Mouse (Mus musculus) CH12F3 (cell line): ENCODE results near the gene Serpinb6a.

Experiments used
- in situ Hi-C: fragments of 300-500 bp; cut with MboI; formaldehyde crosslinking; loops from 2 replicates; pipeline ENCODE4 v1.14.3; 2020; ENCODE audit warnings: low sequenced_read_pairs

The Serpinb6a gene

DNA sequence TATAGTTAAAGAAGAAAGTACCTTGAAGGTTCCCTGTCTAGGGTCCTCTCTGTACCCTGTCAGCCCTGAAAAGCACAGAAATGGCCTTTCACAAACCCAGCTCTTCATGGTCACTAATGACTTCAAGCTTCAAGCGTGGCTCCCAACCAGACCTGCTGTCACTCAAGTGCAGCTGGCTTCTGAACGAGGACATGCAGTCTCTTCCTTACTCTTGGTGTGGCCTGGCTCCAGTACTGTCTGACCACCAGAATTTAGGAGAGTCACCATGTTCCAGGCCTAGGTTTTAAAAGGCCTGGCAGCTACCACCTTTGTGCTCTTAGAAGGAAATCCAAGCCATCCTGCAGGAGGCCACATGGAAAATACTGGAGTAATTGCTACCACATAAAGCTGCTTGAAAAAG is 72.3 kb downstream of the Serpinb6a start:
- in situ Hi-C loops: no loop called here

DNA sequence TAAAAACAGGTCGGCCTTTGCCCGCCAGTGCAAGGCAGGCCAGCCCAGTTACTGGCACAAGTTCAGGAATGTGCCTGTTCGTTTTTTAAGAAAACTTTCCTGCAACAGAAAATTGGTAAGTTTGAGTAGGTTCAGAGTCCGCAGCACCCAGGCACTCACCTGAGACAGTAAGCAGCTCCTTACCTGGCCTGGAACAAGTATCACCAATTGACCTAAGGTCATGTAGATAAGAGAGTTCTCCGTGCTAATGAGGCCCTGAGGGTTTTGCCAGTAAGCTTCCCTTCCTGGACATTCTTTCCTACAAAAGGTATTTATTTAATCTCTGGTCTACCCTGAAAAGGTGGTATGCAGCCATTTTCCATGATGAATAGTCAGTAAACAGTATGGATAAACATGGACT is 80.9 kb downstream of the Serpinb6a start:
- in situ Hi-C loops: no loop called here

DNA sequence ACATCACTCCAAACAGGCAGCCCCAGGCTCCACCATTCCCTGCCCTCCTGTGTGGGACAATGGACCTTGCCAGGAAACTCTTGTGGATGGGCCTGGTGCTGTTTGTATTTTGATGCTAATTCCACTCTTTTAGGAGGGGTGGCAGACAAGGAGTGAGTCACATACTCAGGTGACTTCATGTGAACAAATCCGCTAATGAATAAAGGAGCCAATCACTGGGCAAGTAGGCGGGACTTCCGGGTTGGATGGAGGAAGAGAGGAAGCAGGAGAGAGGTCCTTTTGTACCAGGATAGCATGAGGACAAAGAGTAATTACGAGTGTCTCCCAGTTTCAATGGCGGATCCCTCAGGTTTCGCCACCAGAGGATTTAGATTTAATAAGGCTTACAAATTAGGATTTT is 81.6 kb downstream of the Serpinb6a start:
- in situ Hi-C loops: no loop called here

DNA sequence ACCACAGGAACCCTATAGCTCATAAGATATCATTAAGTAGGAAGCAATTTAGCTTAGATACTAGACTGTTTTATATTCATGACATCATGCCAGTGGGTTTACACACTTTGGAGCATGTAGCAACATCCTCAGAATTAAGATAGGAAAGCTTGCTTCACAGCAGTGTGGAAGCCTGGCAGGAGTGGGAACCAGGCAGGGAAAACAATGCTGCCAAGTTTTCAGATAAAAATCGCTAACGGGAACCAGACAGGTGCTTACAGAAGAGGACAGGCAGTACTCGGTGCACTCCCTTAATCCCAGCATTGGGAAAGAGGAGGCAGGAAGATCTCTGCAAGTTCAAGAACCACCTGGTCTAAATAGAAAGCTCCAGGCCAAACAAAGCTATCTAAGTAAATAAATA is 95.8 kb downstream of the Serpinb6a start:
- in situ Hi-C loops: no loop called here

DNA sequence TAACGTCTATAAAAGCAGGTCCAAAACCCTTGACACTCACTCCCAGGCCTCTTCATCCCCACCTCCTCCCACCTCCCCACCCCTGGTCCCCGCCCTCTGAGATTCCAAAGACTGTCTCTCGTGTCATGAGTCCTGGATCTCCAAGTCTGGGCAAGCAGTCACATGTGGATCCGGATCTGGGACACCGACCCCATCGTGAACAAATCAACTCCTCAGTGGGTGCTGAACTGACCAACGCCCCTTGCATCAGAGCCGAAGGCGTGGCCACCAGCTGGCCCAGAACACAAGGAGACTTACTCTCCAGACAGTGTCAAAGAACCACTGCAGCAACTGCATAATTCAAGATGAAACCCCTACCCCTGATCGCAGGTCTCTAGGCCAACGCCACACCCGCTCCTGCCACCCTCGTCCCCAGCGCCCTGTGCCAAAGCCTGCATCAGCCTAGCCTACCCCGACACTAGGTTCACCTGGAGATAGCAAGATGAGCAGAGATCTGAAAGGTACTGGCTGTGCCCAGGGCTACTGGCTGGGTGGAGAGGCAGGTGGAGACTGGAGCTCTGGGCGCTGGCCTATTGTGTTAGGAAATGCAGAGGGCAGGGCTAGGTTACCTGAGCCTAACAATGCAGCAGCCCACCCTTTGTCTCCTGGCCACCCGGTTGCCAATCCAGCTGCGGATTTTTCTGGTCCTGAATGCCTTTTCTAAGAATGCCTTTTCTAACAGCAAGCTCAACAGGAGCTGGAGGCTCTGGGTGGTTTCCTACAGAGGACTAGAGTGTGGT is 97.2 kb downstream of the Serpinb6a start, which contains the start of gene Serpinb6c:
Serpinb6c (minus strand) TSS at position 533 of the 779 bp plus-strand sequence.
- in situ Hi-C loops: no loop called here

DNA sequence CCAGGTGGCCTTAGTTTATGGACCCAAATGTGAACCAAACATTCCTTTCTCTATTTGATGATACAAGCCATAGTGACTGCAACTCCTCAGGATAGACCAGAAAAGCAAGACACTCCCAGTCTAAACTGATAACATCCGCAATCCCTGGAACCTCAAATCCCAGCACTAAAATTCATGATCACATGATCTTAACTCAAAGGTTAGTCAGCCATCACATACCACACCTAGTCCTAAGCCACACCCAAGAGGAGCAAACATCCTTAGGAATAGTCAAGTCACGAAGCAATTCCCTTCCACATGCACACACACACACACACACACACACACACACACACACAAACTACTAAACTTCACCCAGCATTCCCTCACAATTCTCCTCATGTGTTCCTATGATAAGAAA is 99.3 kb downstream of the Serpinb6a start:
- in situ Hi-C loops: no loop called here

DNA sequence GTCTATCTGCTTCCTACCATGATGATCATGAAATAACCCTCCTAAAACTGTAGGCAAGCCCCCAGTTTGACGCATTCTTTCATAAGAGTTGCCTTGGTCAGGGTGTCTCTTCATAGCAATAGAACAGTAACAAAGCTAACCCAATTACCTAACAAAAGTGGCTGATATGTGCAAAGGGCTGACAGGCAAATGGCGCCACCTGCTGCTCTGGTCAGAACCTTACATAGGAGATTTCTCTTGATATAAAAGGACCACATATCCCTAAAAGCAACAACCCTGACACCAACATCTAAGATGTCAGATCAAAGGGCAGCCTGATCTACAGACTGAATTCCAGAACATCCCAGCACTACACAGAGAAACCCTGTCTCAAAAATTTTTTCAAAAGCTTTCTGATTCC is 108.4 kb downstream of the Serpinb6a start:
- in situ Hi-C loops: loop anchor here (25.0 kb wide), 1 partner anchor 1032 kb away; the partner anchor contains the start of gene Serpinb1a
